Mouse (Mus musculus) liver, postnatal 0 days (tissue): ENCODE results near the gene Car14.

ENCODE experiments used
- CTCF ChIP-seq: sonication (generic); IDR thresholded peaks from 2 replicates; pipeline ENCODE4 v1.5.1; 2016; ENCODE audit warnings: antibody characterized with exemption, low read depth
- EP300 ChIP-seq: IDR thresholded peaks from 2 replicates; pipeline ENCODE4 v1.6.1; 2016; ENCODE audit warnings: antibody characterized with exemption, low read depth, mild to moderate bottlenecking

GRCm38 (mm10) chr3:95881979-95882815 is 22.3 kb downstream of the Car14 start, which contains the start of gene Ciart:
- TF ChIP-seq CTCF (no peak), EP300 (no peak)
